ENCODE assay signal across 29 mouse cellular contexts in the genomic region with DNA sequence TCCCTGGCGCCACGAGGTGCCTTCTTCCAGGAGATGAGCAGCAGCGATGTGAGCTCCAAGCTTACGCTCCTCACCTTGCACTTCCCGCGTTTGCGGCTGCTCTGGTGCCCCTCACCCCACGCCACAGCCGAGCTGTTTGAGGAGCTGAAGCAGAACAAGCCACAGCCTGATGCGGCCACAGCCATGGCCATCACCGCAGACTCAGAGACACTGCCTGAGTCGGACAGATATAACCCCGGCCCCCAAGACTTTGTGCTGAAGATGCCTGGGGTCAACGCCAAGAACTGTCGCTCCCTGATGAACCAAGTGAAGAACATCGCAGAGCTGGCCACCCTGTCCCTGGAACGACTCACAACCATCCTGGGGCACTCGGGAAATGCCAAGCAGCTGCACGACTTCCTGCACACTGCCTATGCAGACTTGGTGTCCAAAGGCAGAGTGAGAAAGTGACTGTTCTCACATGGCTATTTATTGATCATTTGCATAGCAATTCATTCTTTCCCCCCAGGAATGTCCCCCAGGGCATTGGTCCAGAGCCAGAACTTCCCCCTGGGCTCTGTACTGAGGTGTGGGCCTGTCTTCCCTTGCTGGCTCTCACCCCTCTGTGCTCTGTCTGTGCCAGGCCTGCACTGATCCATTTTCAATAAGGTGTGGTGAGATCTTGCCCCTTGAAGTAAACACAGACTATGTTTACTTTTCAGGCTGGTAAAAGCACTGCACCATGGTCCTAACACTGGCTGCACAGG. TPM values are rescaled to one million over a fixed set of nuclear protein-coding genes. Genes with fewer than 3 reads are reported as not detected.
A peak's percentile ranks its signal among the peaks of the same experiment; 100 is the strongest.
DNase-seq lines count a peak whose midpoint lies in the region; ATAC-seq and TF ChIP-seq lines count a peak whose summit lies in the region.
"Had no signal": no experiment of that assay in that cellular context is flagged by ENCODE, and none has a peak within 500 bp of the region (broad histone marks: within the 10 kb centered on the region; RNA-seq: fewer than 3 reads in every experiment).

No protein-coding gene starts in this region.

- 0 out of 2 replicates have a peak, but pooled peaks have one; percentile 33 for ATAC-seq in kidney, embryonic 14.5 days (ENCODE audit: low FRiP score, low TSS enrichment)
- peak; percentile 29; the same call in 1 of the 2 replicates for ATAC-seq in stomach, embryonic 16.5 days (ENCODE audit: insufficient read depth, low FRiP score)
- ATAC-seq: forebrain, embryonic 16.5 days; intestine, embryonic 16.5 days had no signal

- no peak overlapping the region for H3K9ac ChIP-seq in kidney, embryonic 14.5 days (ENCODE audit: low read depth, low read length)
- peak overlapping the region; percentile 2; the same call in 1 of the 2 replicates for H3K9ac ChIP-seq in ES-E14 (ENCODE audit: insufficient read depth, low read depth, low read length, poor library complexity, severe bottlenecking)
- H3K9ac ChIP-seq in stomach, embryonic 16.5 days (ENCODE audit: low read length), result no peak overlapping the region
- H3K9ac ChIP-seq: hindbrain, embryonic 13.5 days; limb, embryonic 15.5 days; liver, embryonic 14.5 days; neural tube, embryonic 15.5 days had no signal

- H3K4me3 ChIP-seq in kidney, embryonic 14.5 days (ENCODE audit: low read length), result no peak overlapping the region
- H3K4me3 ChIP-seq in kidney, adult 2 months (ENCODE audit: insufficient read depth, low read depth, low read length), result no peak overlapping the region
- peak overlapping the region; percentile 25 to 34; a peak in 3 of 4 replicates for H3K4me3 ChIP-seq in ES-E14 (ENCODE audit: insufficient read depth in 1 of 2, low read depth in 1 of 2, low read length in 2 of 2, poor library complexity in 1 of 2, severe bottlenecking in 1 of 2)
- no peak overlapping the region for H3K4me3 ChIP-seq in stomach, embryonic 16.5 days (replicated peaks; ENCODE audit: low read length)
- H3K4me3 ChIP-seq: forebrain, embryonic 10.5 days; hindbrain, embryonic 13.5 days; limb, embryonic 10.5 days; limb, embryonic 15.5 days; neural tube, embryonic 15.5 days had no signal

- no peaks in the 10 kb centered on the region for H3K27me3 ChIP-seq in kidney, embryonic 14.5 days (ENCODE audit: control insufficient read depth, insufficient read depth, low read length)
- no peaks in the 10 kb centered on the region for H3K27me3 ChIP-seq in kidney, adult 2 months (replicated peaks; ENCODE audit: control insufficient read depth, insufficient read depth, low read length)
- H3K27me3 ChIP-seq in stomach, embryonic 16.5 days (ENCODE audit: control insufficient read depth, insufficient read depth, low read length), result no peaks in the 10 kb centered on the region
- H3K27me3 ChIP-seq: hindbrain, embryonic 13.5 days; limb, embryonic 15.5 days; neural tube, embryonic 15.5 days had no signal

- no peaks in the 10 kb centered on the region for H3K9me3 ChIP-seq in kidney, embryonic 14.5 days (ENCODE audit: control insufficient read depth, low read length)
- no peaks in the 10 kb centered on the region for H3K9me3 ChIP-seq in ES-E14 (ENCODE audit: control insufficient read depth, insufficient read depth, low read depth, low read length)
- H3K9me3 ChIP-seq in stomach, embryonic 16.5 days (replicated peaks; ENCODE audit: control insufficient read depth, low read length), result no peaks in the 10 kb centered on the region
- H3K9me3 ChIP-seq: forebrain, embryonic 10.5 days; hindbrain, embryonic 13.5 days; limb, embryonic 10.5 days; limb, embryonic 15.5 days; neural tube, embryonic 15.5 days had no signal

- DNase-seq in kidney, adult 2 months, result no peak
- DNase-seq in lung, postnatal 10 days, result peak; percentile 18
- no peak for DNase-seq in lung, postnatal 36 days
- DNase-seq in ES-E14 (ENCODE audit: low read depth, low spot score), result no peak
- no peak for DNase-seq in spleen, postnatal 4 days (ENCODE audit: low spot score in 2 of 2)
- DNase-seq in spleen, postnatal 10 days (ENCODE audit: low spot score in 2 of 2), result no peak
- DNase-seq: adrenal gland, adult 8-10 months; cerebellum, adult 2 months; cerebellum, postnatal 14 days; heart, postnatal 4 days; kidney, adult 9 months; kidney, postnatal 14 days; layer of hippocampus, adult 9-11 months; midbrain, embryonic 14.5 days; retina, postnatal 1 day; right cerebral cortex, postnatal 14 days; thymus, postnatal 25 days had no signal

- in situ Hi-C loops in ES-E14 (cut with MboI; ENCODE audit: low sequenced_read_pairs in 2 of 2, unreplicated experiment in 2 of 2), result no loop called here

- TF ChIP-seq CTCF in kidney, adult 2 months (conservative IDR thresholded peaks at IDR 0.05; ENCODE audit: insufficient read depth, insufficient read length, low read depth, low read length), result no peak

- H3K4me2 ChIP-seq in kidney, embryonic 14.5 days (replicated peaks; ENCODE audit: low read depth, low read length), result no peak overlapping the region
- no peak overlapping the region for H3K4me2 ChIP-seq in stomach, embryonic 16.5 days (ENCODE audit: low read depth, low read length)
- H3K4me2 ChIP-seq: heart, embryonic 11.5 days; hindbrain, embryonic 13.5 days; limb, embryonic 15.5 days; neural tube, embryonic 15.5 days had no signal

- no peak overlapping the region for H3K27ac ChIP-seq in kidney, embryonic 14.5 days (ENCODE audit: low read depth, low read length)
- H3K27ac ChIP-seq in kidney, adult 2 months (ENCODE audit: insufficient read depth, low read depth, low read length), result no peak overlapping the region
- H3K27ac ChIP-seq in ES-E14 (ENCODE audit: insufficient read depth, low read depth, low read length, poor library complexity, severe bottlenecking), result no peak overlapping the region
- no peak overlapping the region for H3K27ac ChIP-seq in stomach, embryonic 16.5 days (ENCODE audit: low read length)
- H3K27ac ChIP-seq: forebrain, embryonic 10.5 days; hindbrain, embryonic 13.5 days; limb, embryonic 10.5 days; limb, embryonic 15.5 days; liver, embryonic 14.5 days; macrophage; neural tube, embryonic 15.5 days had no signal

- peaks cover 44% of the 10 kb centered on the region for H3K36me3 ChIP-seq in kidney, embryonic 14.5 days (ENCODE audit: control insufficient read depth, insufficient read depth, low read length)
- H3K36me3 ChIP-seq in kidney, adult 2 months (ENCODE audit: control insufficient read depth, insufficient read depth, low read length), result no peaks in the 10 kb centered on the region; the same call in 1 of the 2 replicates
- H3K36me3 ChIP-seq in ES-E14 (ENCODE audit: control insufficient read depth, insufficient read depth, low read length, poor library complexity, severe bottlenecking), result peaks cover 28% of the 10 kb centered on the region; the same call in 1 of the 2 replicates
- peaks cover 7% of the 10 kb centered on the region for H3K36me3 ChIP-seq in stomach, embryonic 16.5 days (ENCODE audit: control insufficient read depth, insufficient read depth, low read length)

- H3K4me1 ChIP-seq in kidney, embryonic 14.5 days (ENCODE audit: control insufficient read depth, insufficient read depth, low read length), result no peaks in the 10 kb centered on the region
- H3K4me1 ChIP-seq in kidney, adult 2 months (ENCODE audit: control insufficient read depth, insufficient read depth, low read length), result no peaks in the 10 kb centered on the region
- peaks cover 3 to 8% of the 10 kb centered on the region in 2 experiments; a peak in 1 of 4 replicates for H3K4me1 ChIP-seq in ES-E14 (ENCODE audit: control insufficient read depth in 2 of 2, insufficient read depth in 2 of 2, low read length in 2 of 2, poor library complexity in 1 of 2)
- 0 out of 2 replicates have a peak, but pooled peaks cover 4% of the 10 kb centered on the region for H3K4me1 ChIP-seq in stomach, embryonic 16.5 days (ENCODE audit: control insufficient read depth, insufficient read depth, low read length)
- H3K4me1 ChIP-seq: forebrain, embryonic 10.5 days; hindbrain, embryonic 13.5 days; limb, embryonic 10.5 days; limb, embryonic 15.5 days; neural tube, embryonic 15.5 days had no signal

- WGBS in kidney, embryonic 14.5 days, result 87% methylated on average over 19 of the region's 19 CpGs
- 79% methylated on average over 19 of the region's 19 CpGs for WGBS in kidney, adult 2 months
- 83% methylated on average over 19 of the region's 19 CpGs for WGBS in stomach, embryonic 16.5 days

- no peak for TF ChIP-seq POLR2A in kidney, adult 2 months (IDR thresholded peaks at IDR 0.05; ENCODE audit: low read depth, low read length)

TF ChIP-seq in ES-E14, 5 proteins besides CTCF, POLR2A, EP300 and RAD21:
- no peak for TF ChIP-seq HCFC1 (IDR thresholded peaks at IDR 0.05; ENCODE audit: borderline replicate concordance, insufficient read depth, low read length)
- no peak for TF ChIP-seq ZNF384 (IDR thresholded peaks at IDR 0.05; ENCODE audit: low read depth, low read length)
- no peak for TF ChIP-seq MAFK (IDR thresholded peaks at IDR 0.05; ENCODE audit: insufficient read depth, low read depth, low read length)
- TF ChIP-seq ZC3H11A (IDR thresholded peaks at IDR 0.05; ENCODE audit: borderline replicate concordance, low read depth, low read length), result no peak
- no peak for TF ChIP-seq CHD2 (IDR thresholded peaks at IDR 0.05; ENCODE audit: low read depth, low read length)

RNA-seq across cellular contexts. Expression of gene Ercc4, which starts 38.5 kb away (rescaled TPM):
- polyA plus RNA-seq in kidney, embryonic 14.5 days (2014; fragmentation: Nextera tagmentation; extraction: Ambion mirVana), result 9.7 and 16.1 TPM in 2 replicates
- 10.0 and 13.2 TPM in 2 replicates for polyA plus RNA-seq in kidney, adult 2 months (2012; rRNA removed)
- total RNA-seq in ES-E14 (2012; rRNA removed), result 18.2 and 21.4 TPM in 2 replicates
- 10.7 and 12.2 TPM in 2 replicates for polyA plus RNA-seq in stomach, embryonic 16.5 days (2015; fragmentation: Nextera tagmentation; extraction: Ambion mirVana)

Comparison
In these comparisons a context has a peak if more than half of its experiments do, and no peak if none do; other contexts are left out.
1. H3K4me3 ChIP-seq: peak in ES-E14 (2 of 2); none in kidney, embryonic 14.5 days (single experiment), kidney, adult 2 months (single experiment) and stomach, embryonic 16.5 days (single experiment).